In genomic region chr11:117356937-117357336, GRCm38 (mm10) we compare ENCODE assay signal across 25 mouse cellular contexts.
DNase-seq lines count a peak whose midpoint lies in the region; ATAC-seq and TF ChIP-seq lines count a peak whose summit lies in the region.
"Had no signal": no experiment of that assay in that cellular context is flagged by ENCODE, and none has a peak within 500 bp of the region (broad histone marks: within the 10 kb centered on the region; RNA-seq: fewer than 3 reads in every experiment).

No protein-coding gene starts in this region.

- 0 out of 2 replicates have a peak overlapping the region, but pooled peaks have one; percentile 17 for H3K27ac ChIP-seq in embryonic facial prominence, embryonic 12.5 days
- no peak overlapping the region for H3K27ac ChIP-seq in embryonic facial prominence, embryonic 10.5 days (replicated peaks)
- peak overlapping the region; percentile 45; the same call in 1 of the 2 replicates for H3K27ac ChIP-seq in limb, embryonic 12.5 days
- no peak overlapping the region for H3K27ac ChIP-seq in limb, embryonic 10.5 days
- peak overlapping the region; percentile 62; the same call in 1 of the 2 replicates for H3K27ac ChIP-seq in CH12.LX (ENCODE audit: insufficient read depth, low read depth)
- H3K27ac ChIP-seq in embryonic facial prominence, embryonic 15.5 days (replicated peaks): peak overlapping the region; percentile 12; the same call in 1 of the 2 replicates
- H3K27ac ChIP-seq: forebrain, embryonic 10.5 days had no signal

- H3K9me3 ChIP-seq in embryonic facial prominence, embryonic 12.5 days: no peaks in the 10 kb centered on the region
- H3K9me3 ChIP-seq in embryonic facial prominence, embryonic 10.5 days: no peaks in the 10 kb centered on the region
- no peaks in the 10 kb centered on the region; the same call in 1 of the 2 replicates for H3K9me3 ChIP-seq in limb, embryonic 12.5 days
- H3K9me3 ChIP-seq in limb, embryonic 10.5 days (replicated peaks): no peaks in the 10 kb centered on the region
- H3K9me3 ChIP-seq in CH12.LX (replicated peaks; ENCODE audit: low read length): peaks cover 15% of the 10 kb centered on the region
- no peaks in the 10 kb centered on the region for H3K9me3 ChIP-seq in embryonic facial prominence, embryonic 15.5 days (replicated peaks)
- H3K9me3 ChIP-seq: forebrain, embryonic 12.5 days had no signal

- 81% methylated on average over 3 of the region's 3 CpGs for WGBS in embryonic facial prominence, embryonic 12.5 days
- WGBS in embryonic facial prominence, embryonic 10.5 days: 77% methylated on average over 3 of the region's 3 CpGs
- 70% methylated on average over 3 of the region's 3 CpGs for WGBS in limb, embryonic 12.5 days
- 73% methylated on average over 3 of the region's 3 CpGs for WGBS in limb, embryonic 10.5 days
- WGBS in embryonic facial prominence, embryonic 15.5 days: 64% methylated on average over 3 of the region's 3 CpGs

- TF ChIP-seq RAD21 in CH12.LX (IDR thresholded peaks at IDR 0.05; ENCODE audit: low read depth, low read length): no peak; the same call in none of the 2 replicates

- in situ Hi-C loops in CH12.LX (cut with MboI; ENCODE audit: low pct_ligation_motif_present, low pct_unique_long_range_greater_than_20kb, low sequenced_read_pairs): loop anchor here (5.0 kb wide), 3 partner anchors 45 to 280 kb away; no protein-coding TSS in a partner anchor

- no peak overlapping the region for H3K4me2 ChIP-seq in embryonic facial prominence, embryonic 12.5 days (replicated peaks)
- no peak overlapping the region for H3K4me2 ChIP-seq in limb, embryonic 12.5 days
- no peak overlapping the region for H3K4me2 ChIP-seq in CH12.LX (ENCODE audit: insufficient read depth, low read depth, poor library complexity, severe bottlenecking)
- H3K4me2 ChIP-seq in embryonic facial prominence, embryonic 15.5 days (replicated peaks): no peak overlapping the region
- H3K4me2 ChIP-seq: forebrain, embryonic 12.5 days had no signal

- no peak for TF ChIP-seq CTCF in CH12.LX (conservative IDR thresholded peaks at IDR 0.05 in 1 of 2, IDR thresholded peaks at IDR 0.05 in 1 of 2; ENCODE audit: low read depth in 2 of 2, low read length in 2 of 2)

- no peak for DNase-seq in embryonic facial prominence, embryonic 10.5 days (ENCODE audit: low spot score)
- DNase-seq in limb, embryonic 10.5 days (ENCODE audit: low spot score): no peak
- DNase-seq in CH12.LX (ENCODE audit: extremely low read depth): no peak
- DNase-seq in cerebellum, adult 11 months: no peak
- DNase-seq in frontal cortex, postnatal 36 days (ENCODE audit: low spot score in 2 of 2): no peak
- DNase-seq: adrenal gland, adult 8-10 months; adrenal gland, postnatal 14 days; adrenal gland, postnatal 36 days; B cell, adult 2 months; cerebellum, adult 18-20 months; cerebellum, adult 8-10 months; cerebellum, adult 9-11 months; cerebellum, postnatal 14 days; cerebellum, postnatal 36 days; embryo, embryonic 11 days had no signal

- H3K9ac ChIP-seq in embryonic facial prominence, embryonic 12.5 days: no peak overlapping the region
- H3K9ac ChIP-seq in limb, embryonic 12.5 days (replicated peaks): no peak overlapping the region
- no peak overlapping the region for H3K9ac ChIP-seq in CH12.LX (ENCODE audit: insufficient read depth, low read depth)
- H3K9ac ChIP-seq in embryonic facial prominence, embryonic 15.5 days: no peak overlapping the region
- H3K9ac ChIP-seq: forebrain, embryonic 12.5 days had no signal

- ATAC-seq in embryonic facial prominence, embryonic 12.5 days (ENCODE audit: insufficient number of reproducible peaks, insufficient read depth, low FRiP score, low TSS enrichment): no peak
- no peak for ATAC-seq in limb, embryonic 12.5 days (ENCODE audit: insufficient number of reproducible peaks, insufficient read depth, low FRiP score, low TSS enrichment, low read depth)
- ATAC-seq in embryonic facial prominence, embryonic 15.5 days (ENCODE audit: insufficient number of reproducible peaks, low FRiP score, low TSS enrichment, low read depth): no peak
- ATAC-seq: activated CD4-positive, CD25-positive, alpha-beta regulatory T cell, adult 4 months; CD4-positive, CD25-positive, alpha-beta regulatory T cell, adult 4 months; forebrain, embryonic 14.5 days; forebrain, embryonic 16.5 days had no signal

- H3K36me3 ChIP-seq in embryonic facial prominence, embryonic 12.5 days: peaks cover 97% of the 10 kb centered on the region
- H3K36me3 ChIP-seq in embryonic facial prominence, embryonic 10.5 days (replicated peaks): peaks cover 100% of the 10 kb centered on the region
- H3K36me3 ChIP-seq in limb, embryonic 12.5 days: peaks cover 98% of the 10 kb centered on the region
- H3K36me3 ChIP-seq in limb, embryonic 10.5 days: peaks cover 100% of the 10 kb centered on the region
- H3K36me3 ChIP-seq in CH12.LX (replicated peaks in 1 of 2; ENCODE audit: control insufficient read depth in 1 of 2, insufficient read depth in 1 of 2, low read length in 1 of 2): peaks cover 87 to 98% of the 10 kb centered on the region in 2 experiments
- peaks cover 95% of the 10 kb centered on the region for H3K36me3 ChIP-seq in embryonic facial prominence, embryonic 15.5 days

- dilution Hi-C loops in CH12.LX (cut with MboI; ENCODE audit: extremely low pct_ligation_motif_present, extremely low pct_unique_long_range_greater_than_20kb, low sequenced_read_pairs): loop anchor here (25.0 kb wide), 1 partner anchor 120 kb away; no protein-coding TSS in a partner anchor

- 0 out of 2 replicates have a peak, but pooled peaks cover 2% of the 10 kb centered on the region for H3K79me2 ChIP-seq in CH12.LX (replicated peaks; ENCODE audit: control insufficient read depth, extremely low read depth, insufficient read depth, poor library complexity, severe bottlenecking)

- no peak for TF ChIP-seq POLR2A in CH12.LX (IDR thresholded peaks at IDR 0.05; ENCODE audit: low read depth, low read length)

- H3K4me1 ChIP-seq in embryonic facial prominence, embryonic 12.5 days: no peaks in the 10 kb centered on the region
- H3K4me1 ChIP-seq in embryonic facial prominence, embryonic 10.5 days: peaks cover 13% of the 10 kb centered on the region
- peaks cover 9% of the 10 kb centered on the region; the same call in 1 of the 2 replicates for H3K4me1 ChIP-seq in limb, embryonic 12.5 days (replicated peaks)
- peaks cover 14% of the 10 kb centered on the region; the same call in 1 of the 2 replicates for H3K4me1 ChIP-seq in limb, embryonic 10.5 days
- H3K4me1 ChIP-seq in CH12.LX (ENCODE audit: control insufficient read depth in 1 of 2, insufficient read depth in 2 of 2): peaks cover 29 to 50% of the 10 kb centered on the region in 2 experiments
- 0 out of 2 replicates have a peak, but pooled peaks cover 5% of the 10 kb centered on the region for H3K4me1 ChIP-seq in embryonic facial prominence, embryonic 15.5 days
- H3K4me1 ChIP-seq: forebrain, embryonic 12.5 days had no signal

- no peaks in the 10 kb centered on the region for H3K27me3 ChIP-seq in embryonic facial prominence, embryonic 12.5 days
- H3K27me3 ChIP-seq in embryonic facial prominence, embryonic 10.5 days (replicated peaks; ENCODE audit: low read depth, poor library complexity, severe bottlenecking): no peaks in the 10 kb centered on the region
- no peaks in the 10 kb centered on the region for H3K27me3 ChIP-seq in limb, embryonic 12.5 days
- no peaks in the 10 kb centered on the region for H3K27me3 ChIP-seq in limb, embryonic 10.5 days (ENCODE audit: low read depth, poor library complexity, severe bottlenecking)
- H3K27me3 ChIP-seq in CH12.LX (replicated peaks): no peaks in the 10 kb centered on the region
- no peaks in the 10 kb centered on the region for H3K27me3 ChIP-seq in embryonic facial prominence, embryonic 15.5 days
- H3K27me3 ChIP-seq: forebrain, embryonic 12.5 days had no signal

- H3K4me3 ChIP-seq in embryonic facial prominence, embryonic 12.5 days: no peak overlapping the region
- H3K4me3 ChIP-seq in embryonic facial prominence, embryonic 10.5 days: no peak overlapping the region
- H3K4me3 ChIP-seq in limb, embryonic 12.5 days (replicated peaks): no peak overlapping the region
- no peak overlapping the region for H3K4me3 ChIP-seq in limb, embryonic 10.5 days
- H3K4me3 ChIP-seq in CH12.LX (replicated peaks in 1 of 3; ENCODE audit: low read depth in 2 of 3, low read length in 2 of 3, poor library complexity in 1 of 3): no peak overlapping the region
- H3K4me3 ChIP-seq in embryonic facial prominence, embryonic 15.5 days (replicated peaks): no peak overlapping the region
- H3K4me3 ChIP-seq: erythroblast, embryonic 14.5 days; forebrain, embryonic 10.5 days; forebrain, embryonic 12.5 days had no signal

- peak; percentile 54 for TF ChIP-seq EP300 in CH12.LX (IDR thresholded peaks at IDR 0.05; ENCODE audit: low read length)

TF ChIP-seq in CH12.LX, 34 proteins besides CTCF, POLR2A, EP300 and RAD21 (continues in another document):
- TF ChIP-seq SMC3 (IDR thresholded peaks at IDR 0.05; ENCODE audit: low read depth, low read length) (peak; percentile 12; the same call in 1 of the 2 replicates), ZKSCAN1 (IDR thresholded peaks at IDR 0.05; ENCODE audit: borderline replicate concordance, low read depth, low read length) (no peak), GABPA (IDR thresholded peaks at IDR 0.05; ENCODE audit: insufficient replicate concordance, low read depth, low read length) (no peak), BHLHE40 (IDR thresholded peaks at IDR 0.05; ENCODE audit: low read depth, low read length) (peak; percentile 62), ETS1 (conservative IDR thresholded peaks at IDR 0.05; ENCODE audit: low read depth, low read length) (peak; percentile 31; the same call in 1 of the 2 replicates), NELFE (IDR thresholded peaks at IDR 0.05; ENCODE audit: low read depth, low read length) (no peak), USF2 (conservative IDR thresholded peaks at IDR 0.05; ENCODE audit: low read depth, low read length) (no peak), IRF4 (IDR thresholded peaks at IDR 0.05; ENCODE audit: low read depth, low read length) (peak; percentile 11; the same call in 1 of the 2 replicates), CHD1 (IDR thresholded peaks at IDR 0.05; ENCODE audit: low read depth, low read length) (no peak), USF1 (IDR thresholded peaks at IDR 0.05; ENCODE audit: low read depth, low read length) (no peak), TBP (conservative IDR thresholded peaks at IDR 0.05; ENCODE audit: low read depth, low read length) (no peak), SIN3A (IDR thresholded peaks at IDR 0.05; ENCODE audit: low read length) (no peak), MAZ (IDR thresholded peaks at IDR 0.05; ENCODE audit: low read depth, low read length) (no peak), HCFC1 (IDR thresholded peaks at IDR 0.05; ENCODE audit: low read depth, low read length) (no peak), MAX (IDR thresholded peaks at IDR 0.05; ENCODE audit: low read length) (no peak), TCF12 (IDR thresholded peaks at IDR 0.05; ENCODE audit: low read depth, low read length) (peak; percentile 47; the same call in 1 of the 2 replicates), MEF2A (IDR thresholded peaks at IDR 0.05; ENCODE audit: borderline replicate concordance, low read depth, low read length) (0 out of 2 replicates have a peak, but pooled peaks have one; percentile 10), JUND (conservative IDR thresholded peaks at IDR 0.05; ENCODE audit: low read depth, low read length) (no peak)

Comparison
In these comparisons a context has a peak if more than half of its experiments do, and no peak if none do; other contexts are left out.
1. H3K27ac ChIP-seq: peak in embryonic facial prominence, embryonic 12.5 days (single experiment), limb, embryonic 12.5 days (single experiment), CH12.LX (single experiment) and embryonic facial prominence, embryonic 15.5 days (single experiment); none in embryonic facial prominence, embryonic 10.5 days (single experiment) and limb, embryonic 10.5 days (single experiment).